Mouse (Mus musculus) CH12.LX (cell line): ENCODE measurements around the gene Scaf1. TPM values are rescaled to one million over a fixed set of nuclear protein-coding genes. Genes with fewer than 3 reads are reported as not detected.

ENCODE experiments used
- DNase-seq: peaks from one replicate; pipeline ENCODE4 v3.0.0-alpha.2; 2013; ENCODE audit errors: extremely low read depth
- H3K27ac ChIP-seq: 2 replicates; pipeline ENCODE4 v1.5.1; 2012; ENCODE audit warnings: low read depth, mild to moderate bottlenecking, control low read depth, moderate library complexity; ENCODE audit not compliant: insufficient read depth
- H3K27me3 ChIP-seq: replicated peaks from 2 replicates; pipeline ENCODE3; 2012; ENCODE audit warnings: inconsistent platforms
- H3K36me3 ChIP-seq, 2 experiments: replicated peaks in 1 of 2; 2 replicates each; pipeline versions ENCODE3 to v1.6.1; 2012; ENCODE audit warnings: inconsistent platforms in 1 of 2, low read length in 1 of 2, mild to moderate bottlenecking in 1 of 2, mixed read lengths in 1 of 2, moderate library complexity in 1 of 2; ENCODE audit not compliant: control insufficient read depth in 1 of 2, insufficient read depth in 1 of 2
- H3K4me1 ChIP-seq, 2 experiments: 2 replicates each; pipeline ENCODE4 v1.6.1; 2012; ENCODE audit warnings: inconsistent platforms in 1 of 2, moderate library complexity in 1 of 2; ENCODE audit not compliant: insufficient read depth in 2 of 2, control insufficient read depth in 1 of 2
- H3K4me2 ChIP-seq: 2 replicates; pipeline ENCODE4 v1.6.1; 2012; ENCODE audit warnings: low read depth, mild to moderate bottlenecking, control low read depth; ENCODE audit not compliant: poor library complexity, insufficient read depth, severe bottlenecking
- H3K4me3 ChIP-seq, 3 experiments: fragments of 150-350 bp in 1 of 3; sonication (generic) in 1 of 3; replicated peaks in 1 of 3; 2 replicates each; pipeline versions ENCODE3 to v1.5.1; 2011 to 2012; ENCODE audit warnings: low read depth in 2 of 3, low read length in 2 of 3, mild to moderate bottlenecking in 2 of 3, moderate library complexity in 2 of 3, control low read depth in 1 of 3, improper control_type of control experiment in 1 of 3, inconsistent platforms in 1 of 3, mixed read lengths in 1 of 3; ENCODE audit not compliant: poor library complexity in 1 of 3
- H3K79me2 ChIP-seq: replicated peaks from 2 replicates; pipeline ENCODE4 v1.6.1; 2012; ENCODE audit warnings: mild to moderate bottlenecking, moderate library complexity; ENCODE audit not compliant: control insufficient read depth, poor library complexity, insufficient read depth, severe bottlenecking; ENCODE audit errors: extremely low read depth
- H3K9ac ChIP-seq: 2 replicates; pipeline ENCODE4 v1.6.1; 2012; ENCODE audit warnings: low read depth, mild to moderate bottlenecking, control low read depth, moderate library complexity; ENCODE audit not compliant: insufficient read depth
- H3K9me3 ChIP-seq: replicated peaks from 2 replicates; pipeline ENCODE3; 2012; ENCODE audit warnings: low read length, inconsistent platforms, mixed read lengths
- CHD2 ChIP-seq: IDR thresholded peaks from 2 replicates; pipeline ENCODE4 v1.6.1; 2011; ENCODE audit warnings: low read length, improper control_type of control experiment
- CTCF ChIP-seq, 2 experiments: IDR thresholded peaks in 1 of 2; conservative IDR thresholded peaks in 1 of 2; 2 replicates each; pipeline ENCODE4 v1.5.1; 2011 to 2012; ENCODE audit warnings: low read depth in 2 of 2, low read length in 2 of 2, improper control_type of control experiment in 1 of 2, inconsistent platforms in 1 of 2, mild to moderate bottlenecking in 1 of 2, moderate library complexity in 1 of 2
- E2F4 ChIP-seq: IDR thresholded peaks from 2 replicates; pipeline ENCODE4 v1.6.1; 2011; ENCODE audit warnings: low read depth, low read length, improper control_type of control experiment; ENCODE audit not compliant: insufficient replicate concordance
- ELF1 ChIP-seq: IDR thresholded peaks from 2 replicates; pipeline ENCODE4 v1.6.1; 2014; ENCODE audit warnings: low read depth, mild to moderate bottlenecking, inconsistent platforms, low read length, improper control_type of control experiment
- EP300 ChIP-seq: IDR thresholded peaks from 2 replicates; pipeline ENCODE4 v1.6.1; 2011; ENCODE audit warnings: low read length, improper control_type of control experiment
- ETS1 ChIP-seq: conservative IDR thresholded peaks from 2 replicates; pipeline ENCODE4 v1.6.1; 2012; ENCODE audit warnings: low read depth, mild to moderate bottlenecking, inconsistent platforms, low read length, improper control_type of control experiment, moderate library complexity
- GABPA ChIP-seq: IDR thresholded peaks from 2 replicates; pipeline ENCODE4 v1.6.1; 2012; ENCODE audit warnings: low read depth, low read length, improper control_type of control experiment, inconsistent platforms; ENCODE audit not compliant: insufficient replicate concordance
- JUN ChIP-seq: IDR thresholded peaks from 2 replicates; pipeline ENCODE4 v1.6.1; 2011; ENCODE audit warnings: low read depth, mild to moderate bottlenecking, low read length, improper control_type of control experiment, moderate library complexity; ENCODE audit not compliant: insufficient read depth
- JUND ChIP-seq: conservative IDR thresholded peaks from 2 replicates; pipeline ENCODE4 v1.6.1; 2011; ENCODE audit warnings: low read depth, low read length, improper control_type of control experiment
- KAT2A ChIP-seq: IDR thresholded peaks from 2 replicates; pipeline ENCODE4 v1.6.1; 2012; ENCODE audit warnings: low read length, improper control_type of control experiment, inconsistent platforms; ENCODE audit not compliant: insufficient replicate concordance
- MAFK ChIP-seq: IDR thresholded peaks from 2 replicates; pipeline ENCODE4 v1.6.1; 2011; ENCODE audit warnings: low read length, improper control_type of control experiment; ENCODE audit not compliant: insufficient replicate concordance
- MAZ ChIP-seq: IDR thresholded peaks from 2 replicates; pipeline ENCODE4 v1.6.1; 2012; ENCODE audit warnings: low read depth, mild to moderate bottlenecking, inconsistent platforms, low read length, improper control_type of control experiment, moderate library complexity
- MEF2A ChIP-seq: IDR thresholded peaks from 2 replicates; pipeline ENCODE4 v1.6.1; 2014; ENCODE audit warnings: low read depth, mild to moderate bottlenecking, inconsistent platforms, low read length, improper control_type of control experiment, borderline replicate concordance
- NELFE ChIP-seq: IDR thresholded peaks from 2 replicates; pipeline ENCODE4 v1.6.1; 2011; ENCODE audit warnings: low read depth, low read length, improper control_type of control experiment
- POLR2A ChIP-seq: IDR thresholded peaks from 2 replicates; pipeline ENCODE4 v1.6.1; 2011; ENCODE audit warnings: low read depth, mild to moderate bottlenecking, improper control_type of control experiment, low read length
- POLR2AphosphoS2 ChIP-seq: IDR thresholded peaks from 2 replicates; pipeline ENCODE4 v1.6.1; 2011; ENCODE audit warnings: low read depth, low read length, improper control_type of control experiment
- RCOR1 ChIP-seq: conservative IDR thresholded peaks from 2 replicates; pipeline ENCODE4 v1.6.1; 2012; ENCODE audit warnings: low read depth, mild to moderate bottlenecking, inconsistent platforms, low read length, improper control_type of control experiment
- SIN3A ChIP-seq: IDR thresholded peaks from 2 replicates; pipeline ENCODE4 v1.6.1; 2012; ENCODE audit warnings: low read length, improper control_type of control experiment, inconsistent platforms
- SMC3 ChIP-seq: IDR thresholded peaks from 2 replicates; pipeline ENCODE4 v1.6.1; 2011; ENCODE audit warnings: low read depth, low read length, improper control_type of control experiment
- TCF12 ChIP-seq: IDR thresholded peaks from 2 replicates; pipeline ENCODE4 v1.6.1; 2014; ENCODE audit warnings: low read depth, mild to moderate bottlenecking, inconsistent platforms, low read length, improper control_type of control experiment
- UBTF ChIP-seq: IDR thresholded peaks from 2 replicates; pipeline ENCODE4 v1.6.1; 2012; ENCODE audit warnings: low read depth, mild to moderate bottlenecking, inconsistent platforms, low read length, improper control_type of control experiment, moderate library complexity
- USF1 ChIP-seq: IDR thresholded peaks from 2 replicates; pipeline ENCODE4 v1.6.1; 2014; ENCODE audit warnings: low read depth, mild to moderate bottlenecking, inconsistent platforms, low read length, improper control_type of control experiment
- USF2 ChIP-seq: conservative IDR thresholded peaks from 2 replicates; pipeline ENCODE4 v1.6.1; 2011; ENCODE audit warnings: low read depth, low read length, improper control_type of control experiment
- ZMIZ1 ChIP-seq: IDR thresholded peaks from 2 replicates; pipeline ENCODE4 v1.6.1; 2012; ENCODE audit warnings: low read depth, mild to moderate bottlenecking, inconsistent platforms, low read length, improper control_type of control experiment
- dilution Hi-C: fragments of 300-500 bp; cut with MboI; formaldehyde crosslinking; loops from 2 replicates; pipeline ENCODE4 v1.14.3; 2020; ENCODE audit warnings: low sequenced_read_pairs; ENCODE audit not compliant: extremely low pct_unique_long_range_greater_than_20kb, extremely low pct_ligation_motif_present
- in situ Hi-C: fragments of 300-500 bp; cut with MboI; formaldehyde crosslinking; loops from 3 replicates; pipeline ENCODE4 v1.14.3; 2019; ENCODE audit warnings: low sequenced_read_pairs, low pct_ligation_motif_present, low pct_unique_long_range_greater_than_20kb, mixed read lengths
- polyA plus RNA-seq: library from polyadenylated mRNA; unstranded; fragments of >175 nt; gene quantifications from 2 replicates; pipeline ENCODE4 v1.2.1, GENCODE M21; 2012; ENCODE audit warnings: low read depth; ENCODE audit not compliant: insufficient read length
- total RNA-seq, 2 experiments: library from RNA; depleted of rRNA; stranded (reverse); fragments of 300-350 nt in 1 of 2; fragments of >200 nt in 1 of 2; gene quantifications; 2 replicates each; pipeline ENCODE4 v1.2.3; 2012 to 2014

Gene Scaf1
- total and polyA plus RNA-seq, 3 experiments, result 5.4 to 41.9 (median 18.2) TPM

DNA sequence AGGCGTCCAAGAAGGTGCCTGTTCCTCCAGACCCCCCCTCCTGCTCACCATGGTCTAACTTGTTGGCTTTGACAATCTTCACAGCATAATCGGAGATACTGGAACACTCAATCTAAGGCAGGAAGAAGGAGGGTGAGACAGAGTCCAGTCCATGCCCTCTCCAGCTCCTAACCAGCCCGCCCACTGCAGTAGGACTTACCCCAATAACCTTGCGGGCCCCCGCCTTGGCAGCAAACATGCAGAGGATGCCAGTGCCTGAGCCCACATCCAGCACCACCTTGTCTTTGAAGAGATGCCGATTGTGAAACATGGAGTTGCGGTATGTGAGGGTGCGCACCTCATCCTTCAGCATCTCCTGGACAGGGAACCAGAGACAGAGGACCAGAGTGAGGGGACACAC, 34.6 kb downstream of the Scaf1 start:
- Histone ChIP-seq H3K9me3 (no peaks in the 10 kb centered on the region), H3K9ac (no peak overlapping the region), H3K4me1 (peaks cover 7 to 22% of the 10 kb centered on the region in 2 experiments), H3K27ac (no peak overlapping the region), H3K36me3 (peaks cover 56 to 81% of the 10 kb centered on the region in 2 experiments), H3K79me2 (peaks cover 39% of the 10 kb centered on the region), H3K4me3 (no peak overlapping the region), H3K4me2 (no peak overlapping the region), H3K27me3 (no peaks in the 10 kb centered on the region)
- DNase-seq, result no peak
- TF ChIP-seq KAT2A, result no peak
- TF ChIP-seq TCF12, result no peak
- no peak for TF ChIP-seq SIN3A
- no peak for TF ChIP-seq USF2
- TF ChIP-seq CTCF (conservative IDR thresholded peaks at IDR 0.05 in 1 of 2, IDR thresholded peaks at IDR 0.05 in 1 of 2; ENCODE audit: low read depth in 2 of 2, low read length in 2 of 2), result no peak
- no peak for TF ChIP-seq ZMIZ1
- no peak for TF ChIP-seq POLR2A
- no peak for TF ChIP-seq GABPA
- dilution Hi-C loops (no loop called here), in situ Hi-C loops (no loop called here)

DNA sequence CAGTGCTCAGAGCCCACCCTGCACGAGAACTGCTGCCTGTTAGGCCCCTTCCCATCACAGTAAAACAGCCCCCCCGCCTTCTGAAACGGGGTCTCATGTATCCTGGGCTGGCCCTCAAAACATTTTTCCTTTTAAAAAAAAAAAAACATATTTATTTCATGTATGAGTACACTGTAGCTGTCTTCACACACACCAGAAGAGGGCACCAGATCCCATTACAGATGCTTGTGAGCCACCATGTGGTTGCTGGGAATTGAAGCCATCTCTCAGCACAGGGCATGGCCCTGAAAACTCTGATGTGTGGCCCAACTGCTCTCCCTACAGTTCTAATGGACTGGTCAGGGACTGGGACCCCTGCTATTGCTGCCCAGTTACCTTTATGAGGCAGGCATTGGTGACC, 37.9 kb downstream of the Scaf1 start:
- H3K36me3 ChIP-seq, result peaks cover 57 to 82% of the 10 kb centered on the region in 2 experiments

DNA sequence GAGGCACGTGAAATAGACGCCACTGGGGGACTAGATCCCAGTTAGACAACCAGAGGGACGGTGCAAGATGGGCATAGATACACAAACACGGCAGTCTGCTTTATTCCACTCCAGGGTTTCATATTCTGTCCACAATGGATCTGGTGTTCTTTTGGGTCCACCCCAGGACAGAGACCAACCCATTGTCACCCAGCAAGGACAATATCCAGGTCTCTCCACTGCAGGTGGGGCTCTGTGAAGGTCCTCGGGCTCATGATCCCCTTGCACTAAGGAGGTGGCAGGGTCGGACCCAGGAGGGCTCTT, 41.1 kb downstream of the Scaf1 start:
- Histone ChIP-seq H3K9ac (no peak overlapping the region), H3K27me3 (no peaks in the 10 kb centered on the region), H3K27ac (no peak overlapping the region), H3K36me3 (peaks cover 36 to 60% of the 10 kb centered on the region in 2 experiments), H3K4me3 (no peak overlapping the region), H3K79me2 (no peaks in the 10 kb centered on the region), H3K9me3 (no peaks in the 10 kb centered on the region), H3K4me2 (no peak overlapping the region), H3K4me1 (peaks cover 7 to 25% of the 10 kb centered on the region in 2 experiments; a peak in 3 of 4 replicates)
- in situ Hi-C loops, result no loop called here
- no peak for DNase-seq
- dilution Hi-C loops, result no loop called here
- TF ChIP-seq EP300, result no peak
- TF ChIP-seq UBTF, result no peak
- no peak for TF ChIP-seq NELFE
- TF ChIP-seq JUND, result no peak
- TF ChIP-seq CHD2, result no peak
- TF ChIP-seq MAZ, result no peak
- TF ChIP-seq TCF12, result no peak
- no peak for TF ChIP-seq KAT2A
- no peak for TF ChIP-seq POLR2A
- TF ChIP-seq ELF1, result no peak
- TF ChIP-seq MEF2A, result no peak
- no peak for TF ChIP-seq E2F4
- TF ChIP-seq ZMIZ1, result no peak
- TF ChIP-seq USF2, result no peak
- no peak for TF ChIP-seq USF1
- TF ChIP-seq SIN3A, result no peak
- TF ChIP-seq SMC3, result no peak
- no peak for TF ChIP-seq RCOR1

More for the DNA sequence above, 37.9 kb downstream of the Scaf1 start:
- no peak overlapping the region for H3K27ac ChIP-seq
- in situ Hi-C loops, result no loop called here
- no peak for DNase-seq
- TF ChIP-seq JUN (no peak), POLR2AphosphoS2 (no peak), SMC3 (no peak), MEF2A (no peak), JUND (no peak), MAFK (no peak), ETS1 (no peak), USF2 (no peak)
- no peak overlapping the region for H3K4me3 ChIP-seq
- no peaks in the 10 kb centered on the region for H3K27me3 ChIP-seq
- dilution Hi-C loops, result no loop called here
- peaks cover 0 to 12% of the 10 kb centered on the region in 2 experiments; a peak in 2 of 4 replicates for H3K4me1 ChIP-seq
- no peak overlapping the region for H3K9ac ChIP-seq
- H3K4me2 ChIP-seq, result no peak overlapping the region
- H3K9me3 ChIP-seq, result no peaks in the 10 kb centered on the region
- H3K79me2 ChIP-seq, result peaks cover 11% of the 10 kb centered on the region
